Mouse (Mus musculus) brain, embryonic 18.5 days (tissue): ENCODE results near the gene S1pr5.
"Not testable (repeated sequence)": the region's sequence is repeated elsewhere in the genome, so short reads cannot be mapped to it uniquely, and the experiment has no call there.

Source experiments
- DNase-seq: peaks from one replicate; pipeline ENCODE4 v3.0.0-alpha.2; 2012; ENCODE audit warnings: low read depth, low spot score

S1pr5 gene

GRCm38 (mm10) chr9:21266889-21267288 is 18.6 kb upstream of the S1pr5 start:
- DNase-seq = no peak

- DNase-seq = no peak
These were observed 17.4 kb upstream of the S1pr5 start for GRCm38 (mm10) chr9:21265611-21266010.

GRCm38 (mm10) chr9:21265000-21265561 is 16.8 kb upstream of the S1pr5 start, which contains the start of gene Atg4d:
Gene Atg4d (plus strand): TSS chr9:21265293.
- DNase-seq = peak; percentile 93

- DNase-seq = no peak
These were observed 16.2 kb upstream of the S1pr5 start for GRCm38 (mm10) chr9:21264272-21264999.

- DNase-seq = no peak
These were observed 13.6 kb upstream of the S1pr5 start for GRCm38 (mm10) chr9:21261831-21262230.

GRCm38 (mm10) chr9:21260491-21261040 is 12.3 kb upstream of the S1pr5 start:
- no peak for DNase-seq

GRCm38 (mm10) chr9:21256349-21256748 is 8.1 kb upstream of the S1pr5 start:
- DNase-seq = not testable (repeated sequence)

- no peak for DNase-seq
These were observed 6.4 kb upstream of the S1pr5 start for GRCm38 (mm10) chr9:21254690-21255089.

- DNase-seq = no peak
These were observed 3.0 kb upstream of the S1pr5 start for GRCm38 (mm10) chr9:21251116-21251735.

- DNase-seq = no peak
These were observed 2.3 kb upstream of the S1pr5 start for GRCm38 (mm10) chr9:21250509-21250908.

GRCm38 (mm10) chr9:21249629-21250508 is 1.6 kb upstream of the S1pr5 start:
- no peak for DNase-seq

GRCm38 (mm10) chr9:21246342-21246741 is 1.9 kb downstream of the S1pr5 start:
- no peak for DNase-seq

GRCm38 (mm10) chr9:21245113-21245487 is 3.1 kb downstream of the S1pr5 start:
- DNase-seq = no peak

- DNase-seq = no peak
These were observed 3.7 kb downstream of the S1pr5 start for GRCm38 (mm10) chr9:21244428-21245112.

GRCm38 (mm10) chr9:21243826-21244427 is 4.3 kb downstream of the S1pr5 start:
- DNase-seq = no peak

GRCm38 (mm10) chr9:21241343-21241742 is 6.9 kb downstream of the S1pr5 start:
- no peak for DNase-seq

- no peak for DNase-seq
These were observed 8.8 kb downstream of the S1pr5 start for GRCm38 (mm10) chr9:21239465-21239848.

GRCm38 (mm10) chr9:21238733-21239464 is 9.3 kb downstream of the S1pr5 start, which contains the start of gene Keap1:
Gene Keap1 (minus strand): TSS chr9:21239361.
- no peak for DNase-seq

GRCm38 (mm10) chr9:21238004-21238732 is 10.1 kb downstream of the S1pr5 start:
- DNase-seq = no peak
